Mouse (Mus musculus): ENCODE measurements around the gene Shroom2. TPM values are rescaled to one million over a fixed set of nuclear protein-coding genes. Genes with fewer than 3 reads are reported as not detected.

The Shroom2 gene
- polyA plus RNA-seq, 1 experiment = 39.6 TPM

GRCm38 (mm10) chrX:152769600-152770157 is 414 bp upstream of the Shroom2 start:
- peak; percentile 7 to 10 for DNase-seq
- Histone ChIP-seq H3K4me1 (ENCODE audit: control insufficient read depth, insufficient read depth, low read length) (no peaks in the 10 kb centered on the region), H3K4me3 (replicated peaks; ENCODE audit: insufficient read depth, low read depth, low read length) (peak overlapping the region; percentile 26), H3K27ac (ENCODE audit: insufficient read depth, low read length) (no peak overlapping the region), H3K27me3 (ENCODE audit: control insufficient read depth, insufficient read depth, low read length) (no peaks in the 10 kb centered on the region)
- TF ChIP-seq CTCF (IDR thresholded peaks at IDR 0.05; ENCODE audit: borderline replicate concordance, insufficient read depth, low read depth, low read length) (no peak), POLR2A (IDR thresholded peaks at IDR 0.05; ENCODE audit: borderline replicate concordance, insufficient read depth, low read length) (no peak)
- WGBS = 6% methylated on average over 45 of the region's 48 CpGs

- DNase-seq = no peak
- Histone ChIP-seq H3K27ac (ENCODE audit: insufficient read depth, low read length) (no peak overlapping the region), H3K4me1 (ENCODE audit: control insufficient read depth, insufficient read depth, low read length) (no peaks in the 10 kb centered on the region), H3K27me3 (ENCODE audit: control insufficient read depth, insufficient read depth, low read length) (no peaks in the 10 kb centered on the region), H3K4me3 (replicated peaks; ENCODE audit: insufficient read depth, low read depth, low read length) (no peak overlapping the region)
- no peak for TF ChIP-seq POLR2A (IDR thresholded peaks at IDR 0.05; ENCODE audit: borderline replicate concordance, insufficient read depth, low read length)
- TF ChIP-seq CTCF (IDR thresholded peaks at IDR 0.05; ENCODE audit: borderline replicate concordance, insufficient read depth, low read depth, low read length) = no peak
- WGBS = 45% methylated on average over 2 of the region's 2 CpGs
These were observed 5.1 kb downstream of the Shroom2 start for GRCm38 (mm10) chrX:152764171-152764570.

- Histone ChIP-seq H3K27ac (ENCODE audit: insufficient read depth, low read length) (no peak overlapping the region), H3K4me3 (replicated peaks; ENCODE audit: insufficient read depth, low read depth, low read length) (no peak overlapping the region), H3K4me1 (ENCODE audit: control insufficient read depth, insufficient read depth, low read length) (no peaks in the 10 kb centered on the region), H3K27me3 (ENCODE audit: control insufficient read depth, insufficient read depth, low read length) (no peaks in the 10 kb centered on the region)
- TF ChIP-seq POLR2A (IDR thresholded peaks at IDR 0.05; ENCODE audit: borderline replicate concordance, insufficient read depth, low read length) (no peak), CTCF (IDR thresholded peaks at IDR 0.05; ENCODE audit: borderline replicate concordance, insufficient read depth, low read depth, low read length) (no peak)
- DNase-seq = no peak
- WGBS = 55% methylated on average over 2 of the region's 2 CpGs
These were observed 6.4 kb downstream of the Shroom2 start for GRCm38 (mm10) chrX:152762855-152763254.

- Histone ChIP-seq H3K4me3 (replicated peaks; ENCODE audit: insufficient read depth, low read depth, low read length) (no peak overlapping the region), H3K27ac (ENCODE audit: insufficient read depth, low read length) (no peak overlapping the region), H3K27me3 (ENCODE audit: control insufficient read depth, insufficient read depth, low read length) (no peaks in the 10 kb centered on the region), H3K4me1 (ENCODE audit: control insufficient read depth, insufficient read depth, low read length) (no peaks in the 10 kb centered on the region)
- WGBS = 66% methylated on average over 2 of the region's 2 CpGs
- DNase-seq = no peak
- TF ChIP-seq POLR2A (IDR thresholded peaks at IDR 0.05; ENCODE audit: borderline replicate concordance, insufficient read depth, low read length) (no peak), CTCF (IDR thresholded peaks at IDR 0.05; ENCODE audit: borderline replicate concordance, insufficient read depth, low read depth, low read length) (no peak)
These were observed 6.8 kb downstream of the Shroom2 start for GRCm38 (mm10) chrX:152762437-152762836.

- no peak for TF ChIP-seq POLR2A (IDR thresholded peaks at IDR 0.05; ENCODE audit: borderline replicate concordance, insufficient read depth, low read length)
- no peak for TF ChIP-seq CTCF (IDR thresholded peaks at IDR 0.05; ENCODE audit: borderline replicate concordance, insufficient read depth, low read depth, low read length)
- 95% methylated on average over 5 of the region's 5 CpGs for WGBS
These were observed 13.0 kb downstream of the Shroom2 start for GRCm38 (mm10) chrX:152756293-152756692.

GRCm38 (mm10) chrX:152755819-152756218 is 13.4 kb downstream of the Shroom2 start:
- 100% methylated on average over 1 of the region's 1 CpGs for WGBS
- TF ChIP-seq CTCF (IDR thresholded peaks at IDR 0.05; ENCODE audit: borderline replicate concordance, insufficient read depth, low read depth, low read length) (no peak), POLR2A (IDR thresholded peaks at IDR 0.05; ENCODE audit: borderline replicate concordance, insufficient read depth, low read length) (no peak)
- H3K4me3 ChIP-seq (replicated peaks; ENCODE audit: insufficient read depth, low read depth, low read length) = no peak overlapping the region
- DNase-seq = no peak
- no peaks in the 10 kb centered on the region for H3K27me3 ChIP-seq (ENCODE audit: control insufficient read depth, insufficient read depth, low read length)
- H3K4me1 ChIP-seq (ENCODE audit: control insufficient read depth, insufficient read depth, low read length) = no peaks in the 10 kb centered on the region
- H3K27ac ChIP-seq (ENCODE audit: insufficient read depth, low read length) = no peak overlapping the region

More at GRCm38 (mm10) chrX:152756293-152756692, 13.0 kb downstream of the Shroom2 start:
- DNase-seq = no peak
- Histone ChIP-seq H3K27ac (ENCODE audit: insufficient read depth, low read length) (no peak overlapping the region), H3K27me3 (ENCODE audit: control insufficient read depth, insufficient read depth, low read length) (no peaks in the 10 kb centered on the region), H3K4me3 (replicated peaks; ENCODE audit: insufficient read depth, low read depth, low read length) (no peak overlapping the region), H3K4me1 (ENCODE audit: control insufficient read depth, insufficient read depth, low read length) (no peaks in the 10 kb centered on the region)

- TF ChIP-seq POLR2A (IDR thresholded peaks at IDR 0.05; ENCODE audit: borderline replicate concordance, insufficient read depth, low read length) (no peak), CTCF (IDR thresholded peaks at IDR 0.05; ENCODE audit: borderline replicate concordance, insufficient read depth, low read depth, low read length) (no peak)
- no peak for DNase-seq
- Histone ChIP-seq H3K4me3 (replicated peaks; ENCODE audit: insufficient read depth, low read depth, low read length) (no peak overlapping the region), H3K27ac (ENCODE audit: insufficient read depth, low read length) (no peak overlapping the region), H3K4me1 (ENCODE audit: control insufficient read depth, insufficient read depth, low read length) (no peaks in the 10 kb centered on the region), H3K27me3 (ENCODE audit: control insufficient read depth, insufficient read depth, low read length) (no peaks in the 10 kb centered on the region)
- 20% methylated on average over 2 of the region's 2 CpGs for WGBS
These were observed 23.3 kb downstream of the Shroom2 start for GRCm38 (mm10) chrX:152745925-152746324.

GRCm38 (mm10) chrX:152743642-152744041 is 25.6 kb downstream of the Shroom2 start:
- Histone ChIP-seq H3K27ac (ENCODE audit: insufficient read depth, low read length) (no peak overlapping the region), H3K27me3 (ENCODE audit: control insufficient read depth, insufficient read depth, low read length) (no peaks in the 10 kb centered on the region), H3K4me1 (ENCODE audit: control insufficient read depth, insufficient read depth, low read length) (no peaks in the 10 kb centered on the region), H3K4me3 (replicated peaks; ENCODE audit: insufficient read depth, low read depth, low read length) (no peak overlapping the region)
- TF ChIP-seq POLR2A (IDR thresholded peaks at IDR 0.05; ENCODE audit: borderline replicate concordance, insufficient read depth, low read length) (no peak), CTCF (IDR thresholded peaks at IDR 0.05; ENCODE audit: borderline replicate concordance, insufficient read depth, low read depth, low read length) (no peak)
- DNase-seq = no peak
